Mouse (Mus musculus): Measurements from ENCODE around the gene Plxnd1. TPM values are rescaled to one million over a fixed set of nuclear protein-coding genes. Genes with fewer than 3 reads are reported as not detected.

Gene Plxnd1
- polyA plus RNA-seq, 1 experiment from 2014 or later, result 60.8 TPM

DNA sequence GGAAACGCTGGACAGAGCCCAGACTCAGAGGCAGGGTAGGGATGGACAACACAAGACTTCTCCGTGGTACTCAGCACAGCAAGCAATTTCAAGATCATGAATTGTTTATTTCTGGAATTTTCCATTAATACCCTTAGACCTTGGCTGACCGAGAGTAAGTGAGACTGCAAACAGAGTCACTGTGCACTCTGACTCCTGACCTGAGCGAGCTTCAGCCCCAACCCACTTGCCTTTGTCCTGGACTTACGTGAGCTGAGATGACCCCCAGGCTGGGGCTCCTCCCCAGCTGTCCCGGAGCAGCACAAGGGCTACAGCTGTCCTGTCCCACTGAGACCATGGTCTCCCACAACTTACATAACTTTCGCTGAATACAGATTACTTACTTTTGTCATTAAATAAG is 11.9 kb downstream of the Plxnd1 start:
- H3K9me3 ChIP-seq (replicated peaks), result no peaks in the 10 kb centered on the region
- H3K4me3 ChIP-seq, result no peak overlapping the region
- 0 out of 2 replicates have a peak overlapping the region, but pooled peaks have one; percentile 15 for H3K27ac ChIP-seq (ENCODE audit: poor library complexity, severe bottlenecking)
- no peak overlapping the region for H3K4me2 ChIP-seq
- H3K9ac ChIP-seq, result no peak overlapping the region
- no peak for ATAC-seq (ENCODE audit: insufficient number of reproducible peaks, low FRiP score)
- H3K36me3 ChIP-seq, result peaks cover 11% of the 10 kb centered on the region
- peaks cover 85% of the 10 kb centered on the region for H3K4me1 ChIP-seq (replicated peaks)
- H3K27me3 ChIP-seq (replicated peaks), result no peaks in the 10 kb centered on the region
- 72% methylated on average over 7 of the region's 7 CpGs for WGBS

DNA sequence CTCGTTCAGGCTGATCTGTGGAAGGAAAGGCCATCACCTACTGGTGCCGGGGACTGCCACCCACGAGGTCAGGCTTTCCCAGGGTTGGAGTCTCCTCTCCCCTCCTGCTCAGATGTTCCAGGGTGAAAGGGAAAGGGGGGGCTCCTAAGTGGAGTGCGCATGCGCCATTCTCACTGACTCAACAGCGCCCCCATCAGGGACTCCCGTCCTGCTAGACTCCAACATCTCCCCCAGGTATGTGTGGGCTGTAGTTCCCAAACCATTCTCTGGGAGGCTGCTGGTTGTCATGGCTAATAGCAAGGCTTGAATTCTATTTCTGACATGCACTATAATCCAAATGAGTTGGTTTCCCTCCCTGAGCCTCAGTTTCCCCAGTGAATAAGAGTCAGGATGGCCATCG is 16.2 kb downstream of the Plxnd1 start:
- no peaks in the 10 kb centered on the region for H3K27me3 ChIP-seq (replicated peaks)
- no peak overlapping the region for H3K4me2 ChIP-seq
- H3K9ac ChIP-seq, result no peak overlapping the region
- H3K4me1 ChIP-seq (replicated peaks), result peaks cover 56% of the 10 kb centered on the region
- no peak overlapping the region for H3K27ac ChIP-seq (ENCODE audit: poor library complexity, severe bottlenecking)
- 61% methylated on average over 8 of the region's 8 CpGs for WGBS
- ATAC-seq (ENCODE audit: insufficient number of reproducible peaks, low FRiP score), result no peak; the same call in 1 of the 2 replicates
- no peak overlapping the region for H3K4me3 ChIP-seq
- H3K36me3 ChIP-seq, result peaks cover 37% of the 10 kb centered on the region
- H3K9me3 ChIP-seq (replicated peaks), result no peaks in the 10 kb centered on the region

DNA sequence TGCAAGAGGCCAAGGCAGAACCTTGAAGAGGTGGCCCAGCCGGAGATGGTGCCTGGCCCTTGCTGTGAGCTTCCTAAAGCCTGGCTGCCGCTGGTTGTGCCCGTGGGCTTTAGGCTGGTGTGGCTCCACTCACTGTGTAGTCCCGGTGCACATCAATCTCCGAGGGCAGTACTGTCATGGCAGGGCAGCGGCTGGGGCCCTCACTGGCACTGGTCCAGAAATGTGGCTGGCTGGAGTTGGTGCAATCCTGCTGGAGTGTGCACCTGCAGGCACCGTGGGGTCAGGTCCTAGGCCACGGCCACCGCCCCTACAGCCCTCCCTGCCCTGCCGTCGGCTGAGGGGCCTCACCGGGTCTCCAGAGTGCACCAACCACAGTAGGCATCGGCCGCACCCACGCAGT is 17.0 kb downstream of the Plxnd1 start:
- H3K27ac ChIP-seq (ENCODE audit: poor library complexity, severe bottlenecking), result no peak overlapping the region
- no peak overlapping the region for H3K4me3 ChIP-seq
- ATAC-seq (ENCODE audit: insufficient number of reproducible peaks, low FRiP score), result no peak; the same call in 1 of the 2 replicates
- 88% methylated on average over 15 of the region's 15 CpGs for WGBS
- H3K27me3 ChIP-seq (replicated peaks), result no peaks in the 10 kb centered on the region
- peaks cover 37% of the 10 kb centered on the region for H3K36me3 ChIP-seq
- peaks cover 53% of the 10 kb centered on the region for H3K4me1 ChIP-seq (replicated peaks)
- no peak overlapping the region for H3K9ac ChIP-seq
- no peak overlapping the region for H3K4me2 ChIP-seq
- no peaks in the 10 kb centered on the region for H3K9me3 ChIP-seq (replicated peaks)

DNA sequence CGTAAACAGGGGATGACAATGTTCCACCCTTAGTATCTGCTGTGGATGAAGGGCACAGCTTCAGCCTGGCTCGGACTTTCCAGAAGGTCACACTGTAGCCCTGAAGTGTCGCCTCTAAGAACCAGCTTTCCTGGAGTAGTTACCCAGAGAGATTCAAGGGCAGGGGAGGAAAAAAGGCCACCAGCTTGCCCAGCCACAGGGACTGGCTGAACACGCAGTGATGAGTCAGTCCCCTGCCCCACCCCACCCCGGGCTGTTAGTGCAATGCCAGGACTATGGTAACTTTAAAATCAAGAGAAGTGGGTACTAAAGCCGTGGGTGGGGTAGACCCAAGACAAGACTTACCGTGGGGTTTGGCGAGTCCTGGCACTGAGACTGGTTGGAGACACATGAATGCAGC is 19.2 kb downstream of the Plxnd1 start:
- Histone ChIP-seq H3K9ac (no peak overlapping the region), H3K4me2 (no peak overlapping the region), H3K9me3 (replicated peaks) (no peaks in the 10 kb centered on the region), H3K4me1 (replicated peaks) (peaks cover 61% of the 10 kb centered on the region), H3K36me3 (peaks cover 37% of the 10 kb centered on the region), H3K4me3 (no peak overlapping the region), H3K27ac (ENCODE audit: poor library complexity, severe bottlenecking) (no peak overlapping the region), H3K27me3 (replicated peaks) (no peaks in the 10 kb centered on the region)
- WGBS, result 78% methylated on average over 8 of the region's 8 CpGs
- no peak for ATAC-seq (ENCODE audit: insufficient number of reproducible peaks, low FRiP score)

DNA sequence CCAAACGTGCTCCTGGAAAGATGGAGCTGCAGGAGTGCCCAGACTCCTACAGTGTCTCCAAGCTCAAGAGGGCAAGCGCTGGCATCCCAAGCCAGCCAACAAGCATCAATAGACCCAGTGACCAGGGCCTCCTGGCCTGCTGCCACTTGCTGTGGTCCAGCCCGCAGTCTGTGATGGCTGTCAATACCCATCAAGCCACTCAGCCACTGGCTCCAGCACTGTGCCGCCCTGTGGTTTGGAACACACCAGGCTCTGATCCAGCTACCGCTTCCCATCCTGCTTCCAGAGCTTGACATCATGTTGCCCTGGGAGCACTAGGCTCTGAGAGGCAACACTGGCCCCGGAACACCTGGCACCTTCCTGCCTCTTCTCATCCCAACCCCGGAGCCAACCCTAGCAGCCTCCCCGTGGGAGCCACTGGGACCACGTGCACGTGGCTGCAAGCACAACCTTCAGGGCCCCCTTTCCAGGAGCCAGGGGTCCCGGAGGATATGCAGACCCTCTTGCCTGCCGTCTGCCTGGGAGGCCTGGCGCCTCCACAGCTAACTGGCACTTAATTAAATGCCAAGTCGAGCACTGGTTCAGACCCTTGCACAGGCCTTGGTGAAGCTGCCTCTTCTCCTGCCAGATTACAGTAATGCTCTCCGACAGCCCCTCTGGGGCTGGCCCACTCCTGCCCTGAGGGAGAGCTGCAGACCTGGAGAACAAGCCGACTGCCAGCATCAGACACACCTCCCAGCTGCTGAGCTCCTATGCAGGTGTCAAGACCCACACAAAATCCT is 20.7 kb downstream of the Plxnd1 start:
- peaks cover 53% of the 10 kb centered on the region for H3K4me1 ChIP-seq (replicated peaks)
- no peaks in the 10 kb centered on the region for H3K9me3 ChIP-seq (replicated peaks)
- no peak overlapping the region for H3K4me2 ChIP-seq
- H3K4me3 ChIP-seq, result no peak overlapping the region
- no peak for ATAC-seq (ENCODE audit: insufficient number of reproducible peaks, low FRiP score)
- H3K9ac ChIP-seq, result no peak overlapping the region
- no peak overlapping the region for H3K27ac ChIP-seq (ENCODE audit: poor library complexity, severe bottlenecking)
- H3K36me3 ChIP-seq, result peaks cover 33% of the 10 kb centered on the region
- H3K27me3 ChIP-seq (replicated peaks), result no peaks in the 10 kb centered on the region
- 75% methylated on average over 16 of the region's 16 CpGs for WGBS

DNA sequence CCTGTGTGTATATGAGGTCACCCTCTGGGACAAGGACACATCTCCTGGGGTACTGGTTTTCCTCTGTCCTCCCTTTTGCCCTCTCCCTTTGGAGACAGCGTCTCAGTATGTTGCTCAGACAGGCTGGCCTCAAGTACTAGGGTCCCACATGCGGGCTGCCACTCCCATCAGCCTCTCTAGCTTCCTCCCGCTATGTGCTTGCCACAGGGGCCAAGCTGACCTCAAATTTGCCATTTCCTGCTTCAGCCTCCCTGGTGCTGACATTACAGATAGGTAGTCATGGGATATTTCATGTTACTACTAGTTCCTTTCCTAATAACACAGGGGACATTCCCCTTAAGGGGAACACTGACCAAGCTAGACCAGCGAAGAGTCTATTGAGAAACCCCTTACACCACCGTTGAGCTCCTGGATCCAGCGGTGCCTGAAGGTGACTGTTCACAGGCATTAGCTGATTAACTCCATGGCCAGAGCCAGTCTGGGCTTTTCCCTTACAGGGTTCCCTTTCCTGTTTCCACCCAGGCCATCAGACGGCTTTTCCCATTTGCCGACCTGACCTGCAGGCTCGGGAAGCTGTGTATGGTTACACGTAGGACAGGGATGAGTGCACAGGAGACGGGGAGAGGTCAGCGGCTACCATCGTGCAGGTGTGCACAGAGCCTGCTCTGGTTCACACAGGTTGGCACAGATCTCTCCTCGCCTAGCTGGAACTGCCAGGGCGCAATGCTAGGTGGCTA is 21.5 kb downstream of the Plxnd1 start:
- Histone ChIP-seq H3K4me3 (no peak overlapping the region), H3K4me2 (no peak overlapping the region), H3K9ac (0 out of 2 replicates have a peak overlapping the region, but pooled peaks have one; percentile 0), H3K4me1 (replicated peaks) (peaks cover 47% of the 10 kb centered on the region), H3K27me3 (replicated peaks) (no peaks in the 10 kb centered on the region), H3K9me3 (replicated peaks) (no peaks in the 10 kb centered on the region), H3K27ac (ENCODE audit: poor library complexity, severe bottlenecking) (no peak overlapping the region), H3K36me3 (peaks cover 35% of the 10 kb centered on the region)
- 77% methylated on average over 15 of the region's 15 CpGs for WGBS
- no peak for ATAC-seq (ENCODE audit: insufficient number of reproducible peaks, low FRiP score)

DNA sequence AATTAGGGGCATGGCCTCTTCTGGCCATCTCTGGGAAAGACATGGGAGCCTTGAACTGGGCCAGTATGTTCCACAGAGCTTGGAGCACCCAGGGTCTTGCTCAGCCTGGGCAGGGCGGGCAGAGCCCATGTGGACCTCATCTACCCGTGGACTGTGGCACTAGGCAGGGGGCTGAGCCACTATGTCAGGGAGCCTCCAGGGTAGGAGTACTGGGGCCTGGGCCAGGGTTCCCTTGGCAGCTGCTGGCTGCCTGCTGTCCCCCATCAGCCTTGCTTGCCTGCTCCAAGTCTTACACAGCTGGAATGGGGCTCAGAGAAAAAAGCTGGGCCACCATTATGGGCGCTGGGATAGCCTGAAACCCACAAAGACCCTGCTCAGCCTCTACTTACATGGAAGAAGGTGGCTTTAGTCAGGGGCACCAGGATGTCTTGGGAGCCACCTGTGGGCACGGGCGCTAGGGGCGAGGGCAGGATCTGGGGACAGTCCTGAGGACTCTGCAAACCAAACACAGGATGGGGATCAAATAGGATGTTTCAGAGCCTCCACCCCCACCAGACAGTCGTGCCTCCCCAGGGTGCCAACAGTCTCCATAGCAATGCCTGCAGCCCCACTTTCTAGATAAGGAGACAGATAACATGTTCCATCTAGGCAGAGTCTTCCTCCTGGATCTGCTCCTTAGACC is 22.6 kb downstream of the Plxnd1 start:
- Histone ChIP-seq H3K27ac (ENCODE audit: poor library complexity, severe bottlenecking) (no peak overlapping the region), H3K36me3 (peaks cover 30% of the 10 kb centered on the region), H3K4me1 (replicated peaks) (peaks cover 40% of the 10 kb centered on the region), H3K9ac (no peak overlapping the region), H3K27me3 (replicated peaks) (no peaks in the 10 kb centered on the region), H3K4me2 (no peak overlapping the region), H3K4me3 (no peak overlapping the region), H3K9me3 (replicated peaks) (no peaks in the 10 kb centered on the region)
- WGBS, result 73% methylated on average over 7 of the region's 7 CpGs
- ATAC-seq (ENCODE audit: insufficient number of reproducible peaks, low FRiP score), result 0 out of 2 replicates have a peak, but pooled peaks have one; percentile 20

DNA sequence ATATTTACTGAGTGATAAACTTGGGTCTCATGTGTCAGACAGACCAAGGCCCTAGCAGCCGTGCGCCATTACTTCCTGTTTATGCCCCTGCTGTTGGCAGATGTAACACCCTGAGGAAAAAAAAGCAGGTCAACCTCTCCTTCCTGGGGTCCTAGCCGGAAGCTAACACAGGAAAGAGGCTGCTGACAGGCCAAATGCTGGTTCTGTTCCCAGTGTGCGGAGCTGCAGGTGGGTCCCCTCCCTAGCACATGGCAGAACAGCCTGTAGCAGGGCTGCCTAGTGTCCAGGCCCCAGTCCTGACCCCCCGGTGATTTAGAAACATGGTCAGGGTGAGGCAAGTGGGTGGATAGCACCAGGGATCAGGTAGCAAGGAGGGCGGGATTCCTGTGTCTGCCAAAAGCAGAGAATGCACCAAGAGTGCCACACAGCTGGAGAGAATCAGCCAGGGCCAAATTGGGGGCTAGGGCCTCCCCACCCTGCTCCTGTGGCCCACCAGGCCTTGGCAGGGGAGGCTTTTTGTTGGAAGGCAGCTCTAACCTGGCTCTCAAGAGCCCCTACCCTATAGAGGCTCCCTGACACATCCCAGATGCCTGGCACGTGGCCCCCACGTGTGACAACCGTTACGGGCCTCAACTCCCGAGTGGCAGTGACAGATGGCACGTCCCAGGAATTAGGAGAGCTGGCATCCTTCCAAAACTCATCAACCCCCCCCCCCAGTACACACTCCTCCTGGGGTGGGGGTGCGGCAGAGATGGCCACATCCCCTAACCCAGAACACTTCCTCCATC is 23.3 kb downstream of the Plxnd1 start:
- Histone ChIP-seq H3K9me3 (replicated peaks) (no peaks in the 10 kb centered on the region), H3K9ac (no peak overlapping the region)
- ATAC-seq (ENCODE audit: insufficient number of reproducible peaks, low FRiP score), result 0 out of 2 replicates have a peak, but pooled peaks have one; percentile 20

DNA sequence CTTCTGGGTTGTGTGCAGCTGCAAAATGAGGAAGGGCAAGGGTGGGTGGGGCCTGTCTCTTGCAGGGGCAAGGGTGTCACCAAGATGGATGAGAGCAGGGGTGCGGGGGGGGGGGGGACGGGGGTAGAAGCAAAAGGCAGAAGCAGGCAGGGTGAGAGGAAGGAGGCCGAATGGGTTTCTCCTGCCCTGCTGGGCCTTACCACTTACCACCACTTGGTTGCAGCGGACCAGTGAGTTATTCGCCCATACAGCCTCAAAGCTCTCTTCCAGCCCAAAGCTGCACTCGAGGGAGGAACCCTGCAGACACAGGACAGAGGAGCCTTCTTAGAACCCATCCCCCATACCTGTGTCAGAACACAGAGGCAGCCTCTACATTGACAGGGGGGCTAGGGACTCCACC is 24.9 kb downstream of the Plxnd1 start:
- Histone ChIP-seq H3K36me3 (peaks cover 33% of the 10 kb centered on the region), H3K4me1 (replicated peaks) (peaks cover 38% of the 10 kb centered on the region)
- WGBS, result 52% methylated on average over 6 of the region's 6 CpGs

More for the DNA sequence above, 23.3 kb downstream of the Plxnd1 start:
- 40% methylated on average over 13 of the region's 13 CpGs for WGBS
- Histone ChIP-seq H3K4me3 (no peak overlapping the region), H3K4me1 (replicated peaks) (peaks cover 40% of the 10 kb centered on the region), H3K4me2 (no peak overlapping the region), H3K27me3 (replicated peaks) (no peaks in the 10 kb centered on the region), H3K27ac (ENCODE audit: poor library complexity, severe bottlenecking) (peak overlapping the region; percentile 15; the same call in 1 of the 2 replicates), H3K36me3 (peaks cover 36% of the 10 kb centered on the region)

DNA sequence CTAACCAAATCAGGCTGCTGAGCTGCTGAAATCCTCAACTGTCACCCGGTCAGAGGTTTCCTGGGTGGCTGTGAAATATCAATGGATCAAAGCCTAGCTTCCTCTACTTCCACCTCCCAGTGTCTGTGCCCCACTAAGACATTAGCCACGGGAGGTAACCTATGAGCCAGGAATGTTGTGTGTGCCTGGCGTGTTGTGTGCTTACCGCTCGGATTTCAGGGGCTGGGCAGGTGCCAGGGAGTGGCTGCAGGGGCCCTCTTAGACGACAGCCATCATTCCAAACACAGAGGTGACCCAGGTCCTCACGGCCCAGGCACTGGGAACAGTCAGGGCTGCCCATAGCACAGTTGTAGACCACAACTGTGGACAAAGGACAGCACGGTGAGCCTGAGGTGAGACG is 25.7 kb downstream of the Plxnd1 start:
- no peak overlapping the region for H3K4me3 ChIP-seq
- H3K9me3 ChIP-seq (replicated peaks), result no peaks in the 10 kb centered on the region
- H3K27me3 ChIP-seq (replicated peaks), result no peaks in the 10 kb centered on the region
- H3K27ac ChIP-seq (ENCODE audit: poor library complexity, severe bottlenecking), result no peak overlapping the region
- 75% methylated on average over 9 of the region's 9 CpGs for WGBS
- H3K4me1 ChIP-seq (replicated peaks), result peaks cover 34% of the 10 kb centered on the region
- ATAC-seq (ENCODE audit: insufficient number of reproducible peaks, low FRiP score), result no peak
- H3K9ac ChIP-seq, result no peak overlapping the region
- H3K4me2 ChIP-seq, result no peak overlapping the region
- H3K36me3 ChIP-seq, result peaks cover 26% of the 10 kb centered on the region

More for the DNA sequence above, 24.9 kb downstream of the Plxnd1 start:
- Histone ChIP-seq H3K4me3 (no peak overlapping the region), H3K27ac (ENCODE audit: poor library complexity, severe bottlenecking) (no peak overlapping the region), H3K9ac (no peak overlapping the region), H3K4me2 (no peak overlapping the region), H3K27me3 (replicated peaks) (no peaks in the 10 kb centered on the region), H3K9me3 (replicated peaks) (no peaks in the 10 kb centered on the region)
- ATAC-seq (ENCODE audit: insufficient number of reproducible peaks, low FRiP score), result no peak
